Mouse (Mus musculus) testis, postnatal 14 days (tissue): ENCODE measurements around the gene Gsdma2.
"Not testable (repeated sequence)": the region's sequence is repeated elsewhere in the genome, so short reads cannot be mapped to it uniquely, and the experiment has no call there.

Experiments used
- DNase-seq: peaks from one replicate; pipeline ENCODE4 v3.0.0; 2021; ENCODE audit warnings: low spot score

Gsdma2 gene

GRCm38 (mm10) chr11:98668984-98669383, 22.4 kb downstream of the Gsdma2 start:
- DNase-seq = no peak

DNA sequence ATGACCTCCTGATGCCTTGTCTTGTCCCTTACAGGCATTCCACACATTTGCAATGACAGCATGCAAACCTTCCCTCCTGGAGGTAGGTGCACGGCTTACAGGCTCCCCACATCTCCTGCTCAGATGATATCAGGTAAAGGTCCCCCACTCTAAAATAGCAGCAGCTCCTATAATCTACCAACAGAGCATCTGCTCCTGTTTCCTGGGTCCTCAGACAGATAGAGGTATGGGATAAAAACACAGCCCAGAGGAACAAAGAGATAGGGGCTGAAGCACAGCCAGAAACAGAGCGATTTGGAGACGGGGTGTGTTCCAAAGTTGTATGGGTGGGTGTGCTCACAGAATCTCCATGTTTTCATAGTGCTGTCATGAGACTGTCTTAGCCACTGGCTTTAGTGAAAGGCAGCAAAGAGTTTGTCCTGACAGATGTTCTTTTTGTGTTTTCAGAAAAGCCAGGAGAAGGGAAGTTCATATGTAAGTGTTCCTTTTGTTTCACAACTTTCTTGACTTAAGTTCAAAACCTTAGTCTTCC, 24.8 kb downstream of the Gsdma2 start:
- no peak for DNase-seq

GRCm38 (mm10) chr11:98671857-98672256, 25.3 kb downstream of the Gsdma2 start:
- no peak for DNase-seq

DNA sequence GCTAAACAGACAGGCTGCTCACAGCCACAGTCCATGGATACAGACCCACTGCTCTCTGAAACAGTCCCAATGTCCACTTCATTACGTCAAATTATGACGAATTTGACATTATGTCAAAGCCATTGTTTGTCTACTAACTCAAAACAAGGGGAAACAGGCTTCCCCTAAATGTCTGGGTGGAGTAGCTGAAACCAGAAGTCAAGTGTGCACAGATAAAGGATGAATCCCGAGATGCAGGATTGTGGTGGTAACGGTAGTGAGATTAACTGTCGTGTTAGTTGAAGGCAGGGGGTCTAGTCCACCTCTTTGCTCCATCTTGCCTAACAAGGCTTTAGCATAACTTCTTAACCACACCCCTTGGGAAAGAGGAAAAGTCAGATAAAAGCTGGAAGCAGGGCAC, 25.9 kb downstream of the Gsdma2 start:
- DNase-seq = no peak

DNA sequence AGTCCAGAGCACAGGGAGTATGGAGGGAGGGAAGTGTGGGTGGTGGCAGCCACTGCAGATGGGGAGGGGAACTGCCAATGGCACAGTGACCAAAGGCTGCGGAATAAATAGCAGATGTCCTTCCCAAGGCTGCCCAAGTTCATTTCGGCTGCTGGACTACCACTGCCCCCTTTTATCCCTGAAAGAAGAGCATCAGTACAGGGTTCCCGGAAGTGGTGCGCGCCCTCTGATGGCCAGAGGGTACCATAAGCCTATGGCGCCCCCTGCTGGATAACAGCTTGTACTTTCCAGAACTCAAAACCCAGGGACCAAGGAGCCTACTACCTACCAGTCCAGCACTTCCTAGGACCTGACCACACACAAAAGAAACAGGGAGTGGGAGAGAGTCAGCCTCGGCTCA, 26.6 kb downstream of the Gsdma2 start:
- DNase-seq = peak; percentile 52

DNA sequence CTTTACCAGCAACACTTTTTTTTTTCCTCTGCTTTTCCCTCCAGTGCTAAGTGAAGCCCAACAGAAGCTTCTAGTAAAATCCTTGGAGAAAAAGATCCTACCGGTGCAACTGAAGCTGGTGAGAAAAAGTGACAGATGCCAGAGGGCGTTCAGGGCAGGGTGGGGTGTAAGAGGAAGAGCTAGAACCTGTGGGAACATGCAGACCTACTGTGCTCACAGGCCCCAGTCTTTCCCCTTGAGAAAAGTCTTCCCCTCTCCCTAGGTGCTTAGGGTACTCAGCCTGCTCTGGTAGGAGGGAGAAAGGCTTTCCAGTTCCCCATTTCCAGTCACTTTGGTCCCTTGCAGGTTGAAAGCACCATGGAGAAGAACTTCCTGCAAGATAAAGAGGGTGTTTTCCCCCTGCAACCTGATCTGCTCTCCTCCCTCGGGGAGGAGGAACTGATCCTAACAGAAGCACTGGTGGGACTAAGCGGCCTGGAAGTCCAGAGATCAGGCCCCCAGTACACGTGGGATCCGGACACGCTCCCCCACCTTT, 29.3 kb downstream of the Gsdma2 start:
- no peak for DNase-seq

GRCm38 (mm10) chr11:98680023-98680422, 33.5 kb downstream of the Gsdma2 start:
- DNase-seq = no peak

GRCm38 (mm10) chr11:98680595-98680994, 34.0 kb downstream of the Gsdma2 start:
- not testable (repeated sequence) for DNase-seq

DNA sequence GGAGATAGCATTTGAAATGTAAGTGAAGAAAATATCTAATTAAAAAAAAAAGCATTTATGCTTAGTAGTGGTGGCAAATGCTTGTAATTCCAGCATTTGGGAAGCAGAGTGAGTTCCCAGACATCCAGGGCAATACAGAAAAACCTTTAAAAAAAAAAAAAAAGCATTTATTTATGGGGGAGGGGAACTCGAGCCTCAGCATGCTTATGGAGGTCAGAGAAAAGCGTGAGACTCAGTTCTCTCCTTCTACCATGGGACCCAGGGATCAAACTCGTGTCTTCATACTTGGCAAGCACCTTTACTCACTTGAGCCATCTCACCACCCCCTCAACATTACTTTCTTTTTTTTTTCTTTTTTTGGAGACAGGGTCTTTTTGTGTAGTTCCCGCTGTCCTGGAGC, 34.6 kb downstream of the Gsdma2 start:
- no peak for DNase-seq

DNA sequence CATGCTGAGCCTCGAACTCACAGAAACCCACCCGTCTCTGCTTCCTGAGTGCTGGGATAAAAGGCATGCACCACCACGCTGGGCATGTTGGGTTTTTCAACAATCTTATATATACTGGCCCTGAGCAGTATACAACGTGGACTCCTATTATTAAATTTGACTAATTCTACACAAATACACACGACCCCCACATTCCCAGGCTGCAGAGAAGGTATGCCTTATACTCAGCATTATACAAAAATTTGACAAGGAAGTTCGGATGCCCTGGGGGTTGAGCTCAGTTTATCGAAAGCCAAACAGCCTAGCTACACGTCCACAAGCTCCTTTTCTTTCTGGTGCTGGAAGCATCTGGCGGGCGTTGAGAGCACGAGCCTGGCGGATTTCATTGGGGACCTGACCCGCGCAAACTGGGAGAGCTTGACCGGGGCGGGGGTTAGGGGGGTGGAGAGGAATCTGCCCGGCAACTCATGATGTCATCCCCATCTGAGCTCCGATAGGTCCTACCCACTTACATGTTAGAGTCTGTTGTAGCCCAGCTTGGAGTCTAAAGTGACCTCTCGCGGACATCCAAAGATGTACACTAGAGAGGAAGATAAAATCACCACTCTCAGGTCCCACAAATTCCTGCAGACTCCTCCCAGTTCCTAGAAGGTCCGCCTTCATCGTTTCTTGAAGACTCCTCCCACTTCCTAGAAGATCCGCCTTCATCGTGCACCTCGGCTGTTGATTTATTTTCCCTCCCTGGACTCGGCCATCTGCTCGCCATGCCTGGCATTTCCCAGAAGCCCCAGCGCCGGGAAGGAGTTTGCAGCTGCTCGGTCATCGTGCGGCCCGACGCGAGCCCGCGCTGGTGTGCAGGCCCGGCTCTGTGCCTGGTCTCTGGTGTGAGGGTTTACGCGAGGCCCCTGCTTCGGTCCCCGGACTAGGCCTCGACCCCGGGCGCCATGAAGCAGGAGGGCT, 35.5 kb downstream of the Gsdma2 start, which contains the start of gene Psmd3:
TSS of gene Psmd3 (plus strand) at position 769 of the 960 bp plus-strand sequence.
- peak; percentile 97 for DNase-seq

DNA sequence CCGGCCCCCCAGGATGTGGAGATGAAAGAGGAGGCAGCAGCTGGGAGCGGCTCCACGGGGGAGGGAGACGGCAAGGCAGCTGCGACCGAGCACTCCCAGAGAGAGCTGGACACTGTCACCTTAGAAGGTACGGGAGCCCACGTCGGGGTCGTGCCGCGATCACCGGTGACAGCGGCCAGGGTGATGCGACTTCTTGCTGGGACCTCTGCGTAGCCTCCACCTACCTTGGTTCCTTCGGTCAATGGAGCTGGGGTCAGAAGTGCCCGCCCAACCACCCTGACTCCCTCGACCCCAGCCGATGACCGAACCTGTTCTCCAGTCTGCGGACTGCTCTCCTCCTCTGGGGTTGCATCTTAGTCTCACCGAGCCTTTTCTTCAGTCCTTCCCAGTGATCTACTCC, 36.3 kb downstream of the Gsdma2 start:
- DNase-seq = no peak

GRCm38 (mm10) chr11:98685642-98686041, 39.1 kb downstream of the Gsdma2 start:
- DNase-seq = no peak

- no peak for DNase-seq
Measured at GRCm38 (mm10) chr11:98686976-98687375, 40.4 kb downstream of the Gsdma2 start.

DNA sequence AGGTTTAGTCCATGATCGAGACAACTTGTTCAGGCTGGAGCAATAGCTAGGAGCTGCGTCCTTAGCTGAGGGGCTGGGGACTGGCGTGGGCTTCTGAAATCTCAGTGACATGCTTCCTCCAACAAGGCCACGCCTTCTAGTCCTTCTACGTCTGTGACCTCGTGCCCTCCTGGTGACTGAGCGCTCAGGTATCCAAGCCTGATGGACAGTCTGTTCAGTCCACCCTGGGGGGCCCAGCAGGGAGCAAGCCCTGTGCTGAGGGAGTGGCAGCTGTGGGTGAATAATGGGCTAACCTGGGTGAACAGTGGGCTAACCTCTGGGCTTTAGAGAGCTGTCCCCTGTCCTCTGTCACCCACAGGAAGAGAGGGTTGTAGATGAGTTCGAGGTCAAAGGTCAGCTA, 41.5 kb downstream of the Gsdma2 start:
- no peak for DNase-seq

GRCm38 (mm10) chr11:98693201-98693600, 46.6 kb downstream of the Gsdma2 start:
- DNase-seq = no peak

DNA sequence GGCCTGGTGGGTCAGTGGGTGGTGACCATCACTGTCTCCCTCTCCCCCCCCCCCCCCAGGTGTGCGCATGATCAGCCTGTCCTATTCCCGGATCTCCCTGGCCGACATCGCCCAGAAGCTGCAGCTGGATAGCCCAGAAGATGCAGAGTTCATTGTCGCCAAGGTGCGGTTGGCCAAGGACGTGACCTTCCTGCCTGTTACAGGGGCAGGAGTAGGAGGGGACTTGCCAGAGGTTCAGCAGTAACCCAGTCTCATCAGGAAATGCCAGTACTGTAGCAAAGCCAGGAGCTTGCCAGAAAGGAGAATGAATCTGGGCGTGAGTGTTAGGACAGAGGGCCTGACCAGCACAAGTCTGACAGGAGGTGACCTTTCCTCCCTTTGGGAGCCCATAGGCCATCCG, 47.2 kb downstream of the Gsdma2 start:
- DNase-seq = no peak

- DNase-seq = no peak
Measured at GRCm38 (mm10) chr11:98694301-98694700, 47.7 kb downstream of the Gsdma2 start.

DNA sequence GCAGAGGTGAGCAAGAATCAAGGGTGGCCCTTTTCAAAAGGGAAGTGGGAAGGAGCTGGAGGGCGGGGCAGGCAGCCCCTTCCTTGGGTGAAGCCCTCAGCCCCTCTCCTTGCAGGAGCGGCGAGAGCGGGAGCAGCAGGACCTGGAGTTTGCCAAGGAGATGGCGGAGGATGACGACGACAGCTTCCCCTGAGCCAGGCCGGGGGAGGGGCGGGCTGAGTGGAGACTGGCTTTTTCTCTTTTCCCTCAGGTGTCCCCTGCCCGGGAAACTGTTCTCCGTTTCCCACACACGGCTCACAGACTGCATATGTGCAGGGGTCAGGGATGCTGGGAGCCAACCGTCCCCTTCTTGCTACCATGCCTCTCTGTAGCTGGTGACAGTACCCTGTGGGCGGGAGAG, 48.8 kb downstream of the Gsdma2 start:
- DNase-seq = no peak

DNA sequence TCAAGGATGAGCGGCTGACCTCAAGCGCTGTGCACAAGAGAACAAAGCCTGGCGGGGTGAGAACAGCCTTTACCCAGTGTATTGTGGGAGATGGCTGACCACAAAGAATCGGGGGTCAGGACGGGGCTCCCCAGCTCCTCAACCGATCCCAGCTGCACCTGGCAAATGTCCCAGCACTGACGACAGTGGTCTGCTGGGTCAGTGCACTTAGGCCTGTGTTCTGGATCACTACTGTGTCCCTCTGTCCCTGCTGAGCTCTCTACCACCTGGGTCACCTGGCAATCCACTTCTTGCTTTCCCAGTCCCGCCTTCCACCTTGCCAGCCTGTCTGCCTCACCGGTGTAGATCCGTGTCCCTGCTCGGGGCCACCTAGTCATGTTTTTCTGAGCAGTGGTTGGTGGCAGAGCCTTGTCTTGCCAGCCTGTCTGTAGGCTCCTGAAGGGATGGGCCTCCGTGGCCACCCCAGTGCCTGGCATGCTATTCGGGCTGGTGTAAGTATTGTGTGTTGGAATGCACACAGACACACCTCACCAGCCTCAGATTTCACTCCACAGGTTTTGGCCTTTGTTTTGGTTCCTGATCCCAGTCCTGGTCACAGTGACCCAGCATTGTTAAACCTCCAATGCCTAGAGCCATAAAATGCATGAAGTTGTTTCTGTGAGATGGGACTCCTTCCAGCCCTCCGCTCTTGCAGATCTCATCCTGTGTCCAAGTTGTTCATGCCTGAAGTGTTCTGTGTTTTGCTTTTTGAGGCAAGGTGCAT, 50.1 kb downstream of the Gsdma2 start:
- no peak for DNase-seq

GRCm38 (mm10) chr11:98697225-98697624, 50.7 kb downstream of the Gsdma2 start:
- DNase-seq = no peak

GRCm38 (mm10) chr11:98698849-98699640, 52.5 kb downstream of the Gsdma2 start:
- DNase-seq = no peak

DNA sequence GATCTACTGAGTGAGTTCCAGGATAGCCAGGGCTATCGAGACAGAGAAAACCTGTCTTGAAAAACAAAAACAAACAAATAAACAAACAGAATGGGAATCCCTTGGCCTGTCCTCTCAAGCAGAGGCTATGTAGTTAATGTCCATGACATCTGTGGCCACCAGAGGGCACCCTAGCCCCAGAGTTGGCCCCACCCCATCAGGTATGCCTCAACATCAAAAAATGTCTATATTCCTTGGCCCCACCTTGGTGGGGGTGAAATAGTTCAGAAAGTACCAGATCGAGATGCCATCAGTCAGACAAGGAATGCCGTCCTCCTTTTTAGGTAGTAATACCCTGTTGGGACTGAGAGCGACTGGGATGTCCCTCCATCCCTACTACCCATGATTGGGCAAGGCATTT, 53.4 kb downstream of the Gsdma2 start:
- no peak for DNase-seq
